Mouse (Mus musculus) MEL (cell line): ENCODE results near the gene Ephb2.

Source experiments
- BHLHE40 ChIP-seq: IDR thresholded peaks from 2 replicates; pipeline ENCODE4 v1.6.1; 2012; ENCODE audit warnings: low read depth, mild to moderate bottlenecking, inconsistent platforms, low read length, improper control_type of control experiment, borderline replicate concordance
- CTCF ChIP-seq, 3 experiments: IDR thresholded peaks in 2 of 3; conservative IDR thresholded peaks in 1 of 3; 2 replicates each; pipeline ENCODE4 v1.5.1; 2011 to 2012; ENCODE audit warnings: low read length in 3 of 3, low read depth in 2 of 3, mild to moderate bottlenecking in 2 of 3, improper control_type of control experiment in 1 of 3, inconsistent platforms in 1 of 3, mixed read lengths in 1 of 3, moderate library complexity in 1 of 3; ENCODE audit not compliant: control insufficient read depth in 1 of 3, insufficient read depth in 1 of 3, poor library complexity in 1 of 3, severe bottlenecking in 1 of 3
- EP300 ChIP-seq, 2 experiments: IDR thresholded peaks; 2 replicates each; pipeline ENCODE4 v1.6.1; 2011; ENCODE audit warnings: improper control_type of control experiment in 2 of 2, low read length in 2 of 2, low read depth in 1 of 2, mild to moderate bottlenecking in 1 of 2
- GATA1 ChIP-seq: IDR thresholded peaks from 2 replicates; pipeline ENCODE4 v1.6.1; 2011; ENCODE audit warnings: low read depth, low read length, improper control_type of control experiment
- JUND ChIP-seq: IDR thresholded peaks from 2 replicates; pipeline ENCODE4 v1.6.1; 2011; ENCODE audit warnings: low read depth, mild to moderate bottlenecking, improper control_type of control experiment, low read length
- KAT2A ChIP-seq: conservative IDR thresholded peaks from 2 replicates; pipeline ENCODE4 v1.6.1; 2012; ENCODE audit warnings: low read depth, low read length, improper control_type of control experiment, inconsistent platforms
- MAZ ChIP-seq: IDR thresholded peaks from 2 replicates; pipeline ENCODE4 v1.6.1; 2012; ENCODE audit warnings: low read depth, mild to moderate bottlenecking, inconsistent platforms, low read length, improper control_type of control experiment
- MYB ChIP-seq: IDR thresholded peaks from 2 replicates; pipeline ENCODE4 v1.6.1; 2011; ENCODE audit warnings: mild to moderate bottlenecking, low read depth, low read length, improper control_type of control experiment
- POLR2A ChIP-seq, 2 experiments: IDR thresholded peaks; 2 replicates each; pipeline ENCODE4 v1.6.1; 2011 to 2012; ENCODE audit warnings: low read length in 2 of 2, mild to moderate bottlenecking in 2 of 2, control low read depth in 1 of 2, improper control_type of control experiment in 1 of 2, low read depth in 1 of 2, moderate library complexity in 1 of 2; ENCODE audit not compliant: control insufficient read depth in 1 of 2, insufficient read depth in 1 of 2, poor library complexity in 1 of 2
- SMC3 ChIP-seq: IDR thresholded peaks from 2 replicates; pipeline ENCODE4 v1.6.1; 2011; ENCODE audit warnings: low read depth, low read length, improper control_type of control experiment
- ZNF384 ChIP-seq: IDR thresholded peaks from 2 replicates; pipeline ENCODE4 v1.6.1; 2012; ENCODE audit warnings: low read depth, mild to moderate bottlenecking, inconsistent platforms, low read length, improper control_type of control experiment

GRCm38 (mm10) chr4:136852119-136852518 lies 16.3 kb upstream of the Ephb2 start:
- TF ChIP-seq SMC3 (no peak), POLR2A (IDR thresholded peaks at IDR 0.05; ENCODE audit: control insufficient read depth in 1 of 2, insufficient read depth in 1 of 2, low read depth in 1 of 2, low read length in 2 of 2, poor library complexity in 1 of 2) (no peak), CTCF (IDR thresholded peaks at IDR 0.05 in 2 of 3, conservative IDR thresholded peaks at IDR 0.05 in 1 of 3; ENCODE audit: control insufficient read depth in 1 of 3, insufficient read depth in 1 of 3, low read depth in 2 of 3, low read length in 3 of 3, poor library complexity in 1 of 3, severe bottlenecking in 1 of 3) (no peak), GATA1 (no peak), MAZ (no peak), BHLHE40 (no peak), JUND (no peak), MYB (no peak), ZNF384 (no peak), EP300 (IDR thresholded peaks at IDR 0.05; ENCODE audit: low read depth in 1 of 2, low read length in 2 of 2) (no peak), KAT2A (no peak)
